Mouse (Mus musculus) skeletal muscle tissue, adult 2 months (tissue): Measurements from ENCODE around the gene Gm17387.
"Not testable (repeated sequence)": the region's sequence is repeated elsewhere in the genome, so short reads cannot be mapped to it uniquely, and the experiment has no call there.

Experiments
- DNase-seq: peaks from one replicate; pipeline ENCODE4 v3.0.0-alpha.2; 2012; ENCODE audit warnings: low read depth, low spot score

Gm17387 gene

GRCm38 (mm10) chr7:141016707-141017697 lies 11.9 kb upstream of the Gm17387 start:
- peak; percentile 50 for DNase-seq

GRCm38 (mm10) chr7:141017824-141018223 lies 11.1 kb upstream of the Gm17387 start, which contains the start of gene Ifitm6:
Gene Ifitm6, minus strand, starts transcription at chr7:141017924.
- DNase-seq = not testable (repeated sequence)

GRCm38 (mm10) chr7:141019028-141019427 lies 9.9 kb upstream of the Gm17387 start:
- no peak for DNase-seq

- DNase-seq = no peak
Measured at GRCm38 (mm10) chr7:141021489-141022449, 7.2 kb upstream of the Gm17387 start.

GRCm38 (mm10) chr7:141024865-141025838 lies 3.8 kb upstream of the Gm17387 start:
- DNase-seq = no peak

- DNase-seq = no peak
Measured at GRCm38 (mm10) chr7:141026097-141026739, 2.7 kb upstream of the Gm17387 start.

- DNase-seq = no peak
Measured at GRCm38 (mm10) chr7:141026740-141027098, 2.2 kb upstream of the Gm17387 start.

GRCm38 (mm10) chr7:141030390-141030789 lies 1.5 kb downstream of the Gm17387 start:
- DNase-seq = no peak

- DNase-seq = no peak
Measured at GRCm38 (mm10) chr7:141032458-141033167, 3.7 kb downstream of the Gm17387 start.

- DNase-seq = not testable (repeated sequence)
Measured at GRCm38 (mm10) chr7:141036624-141037023, 7.7 kb downstream of the Gm17387 start.

GRCm38 (mm10) chr7:141038090-141039032 lies 9.4 kb downstream of the Gm17387 start:
- no peak for DNase-seq

GRCm38 (mm10) chr7:141039386-141040107 lies 10.6 kb downstream of the Gm17387 start:
- DNase-seq = no peak

GRCm38 (mm10) chr7:141040867-141041606 lies 12.1 kb downstream of the Gm17387 start:
- no peak for DNase-seq

GRCm38 (mm10) chr7:141041661-141042060 lies 12.7 kb downstream of the Gm17387 start:
- DNase-seq = peak; percentile 82

- no peak for DNase-seq
Measured at GRCm38 (mm10) chr7:141042539-141042938, 13.6 kb downstream of the Gm17387 start.

- DNase-seq = peak; percentile 67
Measured at GRCm38 (mm10) chr7:141046931-141047580, 18.1 kb downstream of the Gm17387 start.
